In the genomic region with DNA sequence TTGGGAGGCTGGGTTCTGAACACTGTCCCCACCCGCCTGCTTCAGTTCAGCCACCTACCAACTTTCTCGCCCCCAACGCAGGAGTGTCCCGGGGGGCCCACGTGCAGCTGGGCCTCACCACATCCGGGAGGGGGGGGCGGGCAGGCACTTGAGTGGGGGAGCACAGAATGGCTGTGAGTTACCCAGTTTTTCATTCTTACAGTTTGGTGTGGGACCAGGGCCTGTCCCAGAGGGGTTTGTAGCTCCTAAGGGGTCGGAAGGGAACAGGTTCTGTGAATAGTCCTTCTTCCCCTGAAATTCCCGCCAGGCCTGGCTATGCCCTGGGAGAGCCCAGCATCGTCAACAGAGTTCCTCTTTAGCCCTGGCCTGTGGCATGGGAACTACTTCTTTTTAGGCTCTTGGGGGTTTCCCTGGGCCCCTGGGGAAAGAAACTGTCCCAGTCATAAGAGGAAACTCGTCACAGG, we compare ENCODE assay signal across 8 mouse cellular contexts. TPM values are rescaled to one million over a fixed set of nuclear protein-coding genes. Genes with fewer than 3 reads are reported as not detected.
DNase-seq lines count a peak whose midpoint lies in the region; ATAC-seq and TF ChIP-seq lines count a peak whose summit lies in the region.

No protein-coding gene starts in this region.

- peaks cover 39% of the 10 kb centered on the region for H3K27me3 ChIP-seq in heart, embryonic 13.5 days (replicated peaks)
- H3K27me3 ChIP-seq in CH12.LX (replicated peaks) = no peaks in the 10 kb centered on the region

- no peaks in the 10 kb centered on the region for H3K9me3 ChIP-seq in heart, embryonic 13.5 days
- H3K9me3 ChIP-seq in CH12.LX (replicated peaks; ENCODE audit: low read length) = no peaks in the 10 kb centered on the region

- H3K79me2 ChIP-seq in CH12.LX (replicated peaks; ENCODE audit: control insufficient read depth, extremely low read depth, insufficient read depth, poor library complexity, severe bottlenecking) = peaks cover 17% of the 10 kb centered on the region

- ATAC-seq in heart, embryonic 13.5 days (ENCODE audit: extremely low read depth, insufficient number of reproducible peaks, low FRiP score, low TSS enrichment) = no peak

- no peak overlapping the region for H3K4me3 ChIP-seq in heart, embryonic 13.5 days
- peak overlapping the region in 1 of 3 experiments; percentile 19 for H3K4me3 ChIP-seq in CH12.LX (replicated peaks in 1 of 3; ENCODE audit: low read depth in 2 of 3, low read length in 2 of 3, poor library complexity in 1 of 3)

- TF ChIP-seq POLR2A in CH12.LX (IDR thresholded peaks at IDR 0.05; ENCODE audit: low read depth, low read length) = peak; percentile 32; the same call in 1 of the 2 replicates

- in situ Hi-C loops in CH12.LX (cut with MboI; ENCODE audit: low pct_ligation_motif_present, low pct_unique_long_range_greater_than_20kb, low sequenced_read_pairs) = no loop called here

- peak overlapping the region; percentile 91 for H3K4me2 ChIP-seq in heart, embryonic 13.5 days
- H3K4me2 ChIP-seq in CH12.LX (ENCODE audit: insufficient read depth, low read depth, poor library complexity, severe bottlenecking) = peak overlapping the region; percentile 91

- no peak; the same call in 1 of the 2 replicates for TF ChIP-seq RAD21 in CH12.LX (IDR thresholded peaks at IDR 0.05; ENCODE audit: low read depth, low read length)

- no peak for DNase-seq in heart, adult 8-10 months (ENCODE audit: low spot score)
- DNase-seq in CH12.LX (ENCODE audit: extremely low read depth) = peak; percentile 94
- DNase-seq in liver = peak; percentile 25
- peak; percentile 81 to 85 for DNase-seq in spleen, adult 18-20 months
- DNase-seq in left cerebral cortex, adult 9 months (ENCODE audit: low spot score in 2 of 2) = no peak
- DNase-seq in frontal cortex, postnatal 10 days (ENCODE audit: low spot score in 2 of 2) = no peak
- DNase-seq in adrenal gland, postnatal 25 days = no peak

- peak overlapping the region; percentile 39 for H3K27ac ChIP-seq in heart, embryonic 13.5 days (replicated peaks)
- peak overlapping the region; percentile 98 for H3K27ac ChIP-seq in CH12.LX (ENCODE audit: insufficient read depth, low read depth)

- peak; percentile 64 for TF ChIP-seq EP300 in CH12.LX (IDR thresholded peaks at IDR 0.05; ENCODE audit: low read length)

- dilution Hi-C loops in CH12.LX (cut with MboI; ENCODE audit: extremely low pct_ligation_motif_present, extremely low pct_unique_long_range_greater_than_20kb, low sequenced_read_pairs) = no loop called here

- no peaks in the 10 kb centered on the region for H3K36me3 ChIP-seq in heart, embryonic 13.5 days
- peaks cover 2 to 35% of the 10 kb centered on the region in 2 experiments for H3K36me3 ChIP-seq in CH12.LX (replicated peaks in 1 of 2; ENCODE audit: control insufficient read depth in 1 of 2, insufficient read depth in 1 of 2, low read length in 1 of 2)

- TF ChIP-seq CTCF in CH12.LX (conservative IDR thresholded peaks at IDR 0.05 in 1 of 2, IDR thresholded peaks at IDR 0.05 in 1 of 2; ENCODE audit: low read depth in 2 of 2, low read length in 2 of 2) = no peak

- 55% methylated on average over 11 of the region's 11 CpGs for WGBS in heart, embryonic 13.5 days

- peaks cover 38% of the 10 kb centered on the region for H3K4me1 ChIP-seq in heart, embryonic 13.5 days
- H3K4me1 ChIP-seq in CH12.LX (ENCODE audit: control insufficient read depth in 1 of 2, insufficient read depth in 2 of 2) = peaks cover 32 to 52% of the 10 kb centered on the region in 2 experiments

- H3K9ac ChIP-seq in heart, embryonic 13.5 days = 0 out of 2 replicates have a peak overlapping the region, but pooled peaks have one; percentile 40
- no peak overlapping the region; the same call in 1 of the 2 replicates for H3K9ac ChIP-seq in CH12.LX (ENCODE audit: insufficient read depth, low read depth)

TF ChIP-seq in CH12.LX, 34 proteins besides CTCF, POLR2A, EP300 and RAD21:
- TF ChIP-seq ETS1 (conservative IDR thresholded peaks at IDR 0.05; ENCODE audit: low read depth, low read length) = peak; percentile 89
- TF ChIP-seq USF2 (conservative IDR thresholded peaks at IDR 0.05; ENCODE audit: low read depth, low read length) = no peak
- no peak for TF ChIP-seq TBP (conservative IDR thresholded peaks at IDR 0.05; ENCODE audit: low read depth, low read length)
- TF ChIP-seq JUN (IDR thresholded peaks at IDR 0.05; ENCODE audit: insufficient read depth, low read depth, low read length) = no peak
- peak; percentile 81; the same call in 1 of the 2 replicates for TF ChIP-seq CHD2 (IDR thresholded peaks at IDR 0.05; ENCODE audit: low read length)
- no peak for TF ChIP-seq ZKSCAN1 (IDR thresholded peaks at IDR 0.05; ENCODE audit: borderline replicate concordance, low read depth, low read length)
- no peak for TF ChIP-seq ELF1 (IDR thresholded peaks at IDR 0.05; ENCODE audit: low read depth, low read length)
- no peak for TF ChIP-seq PAX5 (IDR thresholded peaks at IDR 0.05; ENCODE audit: low read length)
- TF ChIP-seq ZMIZ1 (IDR thresholded peaks at IDR 0.05; ENCODE audit: low read depth, low read length) = peak; percentile 38; the same call in 1 of the 2 replicates
- TF ChIP-seq JUND (conservative IDR thresholded peaks at IDR 0.05; ENCODE audit: low read depth, low read length) = no peak; the same call in 1 of the 2 replicates
- no peak for TF ChIP-seq POLR2AphosphoS2 (IDR thresholded peaks at IDR 0.05; ENCODE audit: low read depth, low read length)
- no peak for TF ChIP-seq NRF1 (IDR thresholded peaks at IDR 0.05; ENCODE audit: low read depth, low read length)
- TF ChIP-seq HCFC1 (IDR thresholded peaks at IDR 0.05; ENCODE audit: low read depth, low read length) = peak; percentile 9; the same call in 1 of the 2 replicates
- peak; percentile 91 for TF ChIP-seq MAZ (IDR thresholded peaks at IDR 0.05; ENCODE audit: low read depth, low read length)
- peak; percentile 64 for TF ChIP-seq MXI1 (IDR thresholded peaks at IDR 0.05; ENCODE audit: low read depth, low read length)
- TF ChIP-seq ZNF384 (IDR thresholded peaks at IDR 0.05; ENCODE audit: low read depth, low read length) = peak; percentile 4; the same call in 1 of the 2 replicates
- no peak for TF ChIP-seq SMC3 (IDR thresholded peaks at IDR 0.05; ENCODE audit: low read depth, low read length)
- peak; percentile 83 for TF ChIP-seq MEF2A (IDR thresholded peaks at IDR 0.05; ENCODE audit: borderline replicate concordance, low read depth, low read length)
- peak; percentile 49 for TF ChIP-seq USF1 (IDR thresholded peaks at IDR 0.05; ENCODE audit: low read depth, low read length)
- peak; percentile 25; the same call in 1 of the 2 replicates for TF ChIP-seq RCOR1 (conservative IDR thresholded peaks at IDR 0.05; ENCODE audit: low read depth, low read length)
- peak; percentile 99 for TF ChIP-seq BHLHE40 (IDR thresholded peaks at IDR 0.05; ENCODE audit: low read depth, low read length)
- TF ChIP-seq MAFK (IDR thresholded peaks at IDR 0.05; ENCODE audit: insufficient replicate concordance, low read length) = 0 out of 2 replicates have a peak, but pooled peaks have one; percentile 39
- TF ChIP-seq UBTF (IDR thresholded peaks at IDR 0.05; ENCODE audit: low read depth, low read length) = no peak
- TF ChIP-seq MAX (IDR thresholded peaks at IDR 0.05; ENCODE audit: low read length) = no peak; the same call in none of the 2 replicates
- TF ChIP-seq E2F4 (IDR thresholded peaks at IDR 0.05; ENCODE audit: insufficient replicate concordance, low read depth, low read length) = no peak
- peak; percentile 68 for TF ChIP-seq IRF4 (IDR thresholded peaks at IDR 0.05; ENCODE audit: low read depth, low read length)
- peak; percentile 48; the same call in 1 of the 2 replicates for TF ChIP-seq CHD1 (IDR thresholded peaks at IDR 0.05; ENCODE audit: low read depth, low read length)
- peak; percentile 85 for TF ChIP-seq TCF12 (IDR thresholded peaks at IDR 0.05; ENCODE audit: low read depth, low read length)
- TF ChIP-seq KAT2A (IDR thresholded peaks at IDR 0.05; ENCODE audit: insufficient replicate concordance, low read length) = 0 out of 2 replicates have a peak, but pooled peaks have one; percentile 61
- no peak for TF ChIP-seq ZC3H11A (IDR thresholded peaks at IDR 0.05; ENCODE audit: low read depth, low read length)
- TF ChIP-seq NELFE (IDR thresholded peaks at IDR 0.05; ENCODE audit: low read depth, low read length) = no peak
- peak; percentile 62; the same call in 1 of the 2 replicates for TF ChIP-seq SIN3A (IDR thresholded peaks at IDR 0.05; ENCODE audit: low read length)
- no peak for TF ChIP-seq GABPA (IDR thresholded peaks at IDR 0.05; ENCODE audit: insufficient replicate concordance, low read depth, low read length)
- peak; percentile 33 for TF ChIP-seq MYC (IDR thresholded peaks at IDR 0.05; ENCODE audit: low read depth, low read length)

RNA-seq across cellular contexts. Expression of gene Dusp2, which starts 0.8 kb away (rescaled TPM):
- polyA plus RNA-seq in heart, embryonic 13.5 days (2015; fragmentation: Nextera tagmentation; extraction: Ambion mirVana) = 13.5 and 15.9 TPM in 2 replicates
- total RNA-seq in heart, adult 8-10 months (2022) = 1 to 10 TPM in 2 of 4 experiments, under 1 TPM in 2; 0.27 to 1.6 (median 0.69) TPM
- total RNA-seq in CH12.LX (2012; rRNA removed) (57.8 and 71.0 TPM in 2 replicates), CH12.LX (2014; rRNA removed) (96.6 and 107 TPM in 2 replicates)
- 68.5 and 81.5 TPM in 2 replicates for polyA plus RNA-seq in CH12.LX (2012; ENCODE audit: insufficient read length, low read depth)
- 0.49 TPM in 1 of 2 replicates, not detected in the other for total RNA-seq in adrenal gland, postnatal 25 days (2021)

RNA-seq across cellular contexts. Expression of gene Astl, which starts 3.3 kb away (rescaled TPM):
- polyA plus RNA-seq in heart, embryonic 13.5 days (2015; fragmentation: Nextera tagmentation; extraction: Ambion mirVana) = not detected in 2 replicates
- total RNA-seq in heart, adult 8-10 months (2022) = not detected
- total RNA-seq in CH12.LX (2012; rRNA removed) (0.08 TPM in 1 of 2 replicates, not detected in the other), CH12.LX (2014; rRNA removed) (not detected in 2 replicates)
- not detected in 2 replicates for polyA plus RNA-seq in CH12.LX (2012; ENCODE audit: insufficient read length, low read depth)
- not detected in 2 replicates for total RNA-seq in adrenal gland, postnatal 25 days (2021)

RNA-seq across cellular contexts. Expression of gene Adra2b, which starts 27.9 kb away (rescaled TPM):
- 1.6 and 1.8 TPM in 2 replicates for polyA plus RNA-seq in heart, embryonic 13.5 days (2015; fragmentation: Nextera tagmentation; extraction: Ambion mirVana)
- under 1 TPM; 0.41 to 0.78 (median 0.70) TPM for total RNA-seq in heart, adult 8-10 months (2022)
- total RNA-seq in CH12.LX (2012; rRNA removed) (not detected in 2 replicates), CH12.LX (2014; rRNA removed) (0.08 TPM in 1 of 2 replicates, not detected in the other)
- polyA plus RNA-seq in CH12.LX (2012; ENCODE audit: insufficient read length, low read depth) = 0.05 TPM in 1 of 2 replicates, not detected in the other
- total RNA-seq in adrenal gland, postnatal 25 days (2021) = 1.4 and 2.0 TPM in 2 replicates

Comparison
In these comparisons a context has a peak if more than half of its experiments do, and no peak if none do; other contexts are left out.
1. DNase-seq: peak in CH12.LX (single experiment), liver (single experiment) and spleen, adult 18-20 months (2 of 2); none in heart, adult 8-10 months (single experiment), left cerebral cortex, adult 9 months (0 of 2), frontal cortex, postnatal 10 days (0 of 2) and adrenal gland, postnatal 25 days (single experiment).
2. RNA of gene Dusp2, which starts 0.8 kb away (total RNA-seq): 57.8 to 107 TPM in CH12.LX; 0.27 to 1.6 TPM in heart, adult 8-10 months and 0.49 TPM in adrenal gland, postnatal 25 days; every median in the first group is over 10 times any median in the second.